Mouse (Mus musculus): ENCODE measurements around the gene Scai.

DNA sequence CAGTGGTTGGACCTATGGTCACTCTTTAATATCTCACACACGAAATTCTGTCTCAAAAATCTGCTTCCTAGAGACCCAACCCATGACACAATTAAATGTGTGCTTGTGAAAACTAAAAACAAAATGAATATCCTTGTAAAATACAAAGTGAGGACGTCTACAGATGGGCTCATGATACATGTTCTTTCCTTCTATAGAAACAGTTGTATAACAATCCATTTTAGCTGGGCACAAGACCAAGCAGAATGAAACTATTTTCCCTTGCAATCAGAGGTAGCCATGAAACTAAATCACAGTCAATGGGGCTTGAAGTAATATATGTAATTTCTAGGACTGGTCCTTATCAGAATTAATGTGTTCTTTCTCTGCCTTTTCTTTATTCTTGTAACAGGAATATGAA lies 39.6 kb downstream of the Scai start:
- TF ChIP-seq CTCF (IDR thresholded peaks at IDR 0.05; ENCODE audit: low read depth): no peak
- TF ChIP-seq EP300 (IDR thresholded peaks at IDR 0.05; ENCODE audit: low read depth): no peak
